ENCODE assay signal across 8 mouse cellular contexts in the genomic region with DNA sequence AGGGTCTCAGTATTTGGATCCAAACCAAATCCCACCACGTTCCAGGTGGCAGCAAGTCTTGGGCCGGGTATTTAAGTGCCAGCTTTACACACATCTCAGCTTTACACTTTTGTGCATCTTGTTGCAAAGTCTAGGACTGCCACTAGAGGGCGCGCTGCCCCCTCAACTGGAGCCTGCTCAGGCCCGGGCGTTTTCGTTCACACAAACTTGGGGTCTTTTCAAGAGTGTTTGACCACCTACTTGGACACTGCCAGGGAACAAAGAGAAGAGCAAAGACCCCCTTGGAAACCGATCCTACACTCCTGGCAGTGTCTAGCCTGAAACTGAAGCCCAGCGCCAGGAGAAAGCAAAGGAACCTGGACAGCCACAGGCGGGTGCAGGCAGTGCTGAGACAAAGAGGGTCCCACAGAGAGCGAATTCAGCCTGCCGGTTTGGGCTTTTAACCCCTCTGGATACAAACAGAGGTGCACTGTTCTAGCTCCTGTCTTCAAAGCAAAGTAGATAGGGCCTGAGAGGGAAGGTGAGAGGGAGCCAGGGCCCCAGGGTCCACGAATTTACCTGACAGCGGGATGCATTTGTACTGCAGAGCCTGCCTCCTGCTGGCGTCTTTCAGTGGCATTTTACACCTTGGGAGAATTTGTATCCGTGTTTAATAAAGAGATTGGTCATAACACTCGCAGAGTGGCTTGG. TPM values are rescaled to one million over a fixed set of nuclear protein-coding genes. Genes with fewer than 3 reads are reported as not detected.
DNase-seq lines count a peak whose midpoint lies in the region; ATAC-seq and TF ChIP-seq lines count a peak whose summit lies in the region.

No protein-coding gene starts in this region.

- peak overlapping the region; percentile 53 for H3K9ac ChIP-seq in forebrain, embryonic 16.5 days (replicated peaks; ENCODE audit: low read depth, low read length)
- H3K9ac ChIP-seq in hindbrain, embryonic 15.5 days, result peak overlapping the region; percentile 42

- ATAC-seq in forebrain, embryonic 16.5 days, result peak; percentile 83
- peak; percentile 72 for ATAC-seq in hindbrain, embryonic 15.5 days (ENCODE audit: low FRiP score, low read depth)

- H3K4me3 ChIP-seq in cerebellum, adult 2 months (replicated peaks; ENCODE audit: insufficient read depth, low read depth, low read length), result no peak overlapping the region
- H3K4me3 ChIP-seq in forebrain, embryonic 16.5 days (replicated peaks; ENCODE audit: low read length), result peak overlapping the region; percentile 20
- H3K4me3 ChIP-seq in hindbrain, embryonic 15.5 days, result peak overlapping the region; percentile 31

- TF ChIP-seq CTCF in cerebellum, adult 2 months (IDR thresholded peaks at IDR 0.05; ENCODE audit: borderline replicate concordance, insufficient read depth, low read depth, low read length), result peak; percentile 83

- DNase-seq in NIH3T3 (ENCODE audit: low read depth), result peak; percentile 93
- peak; percentile 74 to 87 for DNase-seq in cerebellum, adult 2 months
- DNase-seq in left cerebral cortex, adult 11 months (ENCODE audit: low spot score), result peak; percentile 51
- peak; percentile 83 for DNase-seq in lung, postnatal 36 days
- peak; percentile 64 for DNase-seq in retina, postnatal 7 days (ENCODE audit: low read depth, low spot score)
- DNase-seq in urinary bladder, adult 18-20 months (ENCODE audit: low spot score in 2 of 2), result peak; percentile 42 to 72

- peak overlapping the region; percentile 41 for H3K4me2 ChIP-seq in forebrain, embryonic 16.5 days (ENCODE audit: low read length)
- peak overlapping the region; percentile 60 for H3K4me2 ChIP-seq in hindbrain, embryonic 15.5 days

- WGBS in cerebellum, adult 2 months, result 10% methylated on average over 17 of the region's 17 CpGs
- WGBS in forebrain, embryonic 16.5 days, result 2% methylated on average over 17 of the region's 17 CpGs
- WGBS in hindbrain, embryonic 15.5 days, result 2% methylated on average over 17 of the region's 17 CpGs

- H3K36me3 ChIP-seq in forebrain, embryonic 16.5 days (ENCODE audit: control insufficient read depth, insufficient read depth), result peaks cover 9% of the 10 kb centered on the region
- H3K36me3 ChIP-seq in hindbrain, embryonic 15.5 days, result peaks cover 19% of the 10 kb centered on the region

- H3K27me3 ChIP-seq in cerebellum, adult 2 months (ENCODE audit: control insufficient read depth, insufficient read depth, low read length), result no peaks in the 10 kb centered on the region
- no peaks in the 10 kb centered on the region for H3K27me3 ChIP-seq in forebrain, embryonic 16.5 days (replicated peaks; ENCODE audit: control insufficient read depth, insufficient read depth, low read length)
- H3K27me3 ChIP-seq in hindbrain, embryonic 15.5 days, result no peaks in the 10 kb centered on the region

- H3K4me1 ChIP-seq in cerebellum, adult 2 months (ENCODE audit: control insufficient read depth, insufficient read depth, low read length), result peaks cover 24% of the 10 kb centered on the region
- peaks cover 17% of the 10 kb centered on the region for H3K4me1 ChIP-seq in forebrain, embryonic 16.5 days (replicated peaks; ENCODE audit: control insufficient read depth, insufficient read depth, low read length)
- H3K4me1 ChIP-seq in hindbrain, embryonic 15.5 days (replicated peaks), result peaks cover 17% of the 10 kb centered on the region

- no peak for TF ChIP-seq POLR2A in cerebellum, adult 2 months (IDR thresholded peaks at IDR 0.05; ENCODE audit: borderline replicate concordance, insufficient read depth, low read length)

- peak overlapping the region; percentile 87; the same call in 1 of the 2 replicates for H3K27ac ChIP-seq in cerebellum, adult 2 months (ENCODE audit: insufficient read depth, low read length)
- peak overlapping the region; percentile 69 for H3K27ac ChIP-seq in forebrain, embryonic 16.5 days (ENCODE audit: low read length)
- peak overlapping the region; percentile 60 for H3K27ac ChIP-seq in hindbrain, embryonic 15.5 days (replicated peaks)

- H3K9me3 ChIP-seq in forebrain, embryonic 16.5 days (ENCODE audit: control insufficient read depth, low read length), result no peaks in the 10 kb centered on the region
- H3K9me3 ChIP-seq in hindbrain, embryonic 15.5 days, result no peaks in the 10 kb centered on the region

RNA-seq across cellular contexts. Expression of a gene that starts 36.3 kb away (rescaled TPM):
- polyA plus RNA-seq in cerebellum, adult 2 months (2012; rRNA removed), result 186 and 197 TPM in 2 replicates
- polyA plus RNA-seq in forebrain, embryonic 16.5 days (2015; fragmentation: Nextera tagmentation; extraction: Ambion mirVana), result 152 and 155 TPM in 2 replicates
- polyA plus RNA-seq in hindbrain, embryonic 15.5 days (2015; fragmentation: Nextera tagmentation; extraction: Ambion mirVana), result 123 and 125 TPM in 2 replicates
